Mouse (Mus musculus) brain, embryonic 14.5 days (tissue): ENCODE data around the gene Nup62.

Source experiments
- CTCF ChIP-seq: fragments of 200-500 bp; IDR thresholded peaks from 2 replicates; pipeline ENCODE4 v1.5.1; 2012; ENCODE audit warnings: inconsistent platforms, mild to moderate bottlenecking, moderate library complexity, borderline replicate concordance; ENCODE audit not compliant: insufficient read depth, insufficient read length; ENCODE audit errors: extremely low read depth
- POLR2A ChIP-seq: fragments of 200-500 bp; IDR thresholded peaks from 2 replicates; pipeline ENCODE4 v1.6.1; 2012; ENCODE audit warnings: mild to moderate bottlenecking, inconsistent platforms, borderline replicate concordance; ENCODE audit not compliant: poor library complexity, insufficient read depth, insufficient read length, severe bottlenecking; ENCODE audit errors: extremely low read depth

DNA sequence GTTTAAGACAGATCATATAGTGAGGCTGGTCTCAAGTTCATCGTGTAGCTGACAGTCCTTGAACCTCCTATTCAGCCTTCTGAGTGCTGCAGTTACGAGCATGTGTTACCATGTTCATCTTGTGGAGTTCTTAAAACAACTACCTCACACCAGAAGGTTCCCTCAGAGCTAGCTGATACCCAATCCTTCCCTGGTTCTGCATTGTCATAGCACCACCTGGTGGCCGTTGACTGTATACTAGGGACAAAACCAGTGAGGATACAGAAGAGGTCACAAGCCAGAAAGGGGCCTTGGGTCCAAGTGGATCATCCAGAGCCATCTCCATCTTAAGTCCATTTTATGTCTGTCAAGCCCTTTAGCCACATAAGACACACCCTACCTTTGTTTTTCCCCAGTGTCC lies 9.0 kb downstream of the Nup62 start:
- peak; percentile 84; the same call in 1 of the 2 replicates for TF ChIP-seq CTCF
- no peak for TF ChIP-seq POLR2A
